Comparison of ENCODE assay signal across 8 mouse cellular contexts in the genomic region with DNA sequence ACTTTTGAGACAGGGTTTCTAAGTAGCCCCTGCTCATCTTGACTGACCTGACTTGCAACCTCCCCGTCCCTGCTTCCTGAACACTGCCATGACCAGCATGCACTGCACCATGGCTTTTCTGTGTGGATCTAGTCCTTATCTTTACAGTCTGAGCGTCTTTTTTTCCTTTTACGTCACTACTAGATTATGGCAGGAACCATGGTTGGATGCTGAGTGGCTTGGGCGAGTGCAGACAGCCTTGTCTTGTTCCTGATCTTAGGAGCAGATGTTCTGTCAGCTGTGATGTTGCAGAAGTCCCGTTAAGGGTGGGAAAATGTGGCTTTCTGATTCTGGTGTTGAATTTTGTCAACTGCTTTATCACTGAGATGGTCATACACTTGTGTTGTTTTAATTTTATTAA. TPM values are rescaled to one million over a fixed set of nuclear protein-coding genes. Genes with fewer than 3 reads are reported as not detected.
DNase-seq lines count a peak whose midpoint lies in the region; ATAC-seq and TF ChIP-seq lines count a peak whose summit lies in the region.

No protein-coding gene starts in this region.

- no peak for TF ChIP-seq POLR2A in bone marrow macrophage, adult 2 months (IDR thresholded peaks at IDR 0.05; ENCODE audit: borderline replicate concordance, low read depth, low read length)

- H3K27me3 ChIP-seq in heart, embryonic 15.5 days, result no peaks in the 10 kb centered on the region

- DNase-seq in 416B (ENCODE audit: low read depth) (peak; percentile 52), adipocyte (ENCODE audit: low spot score) (no peak)
- no peak for DNase-seq in urinary bladder, adult 18-20 months (ENCODE audit: low spot score in 2 of 2)
- DNase-seq in layer of hippocampus, adult 18-20 months (ENCODE audit: low spot score in 2 of 2), result no peak
- DNase-seq in lung, postnatal 25 days (ENCODE audit: low spot score), result no peak

- peak overlapping the region; percentile 81 for H3K27ac ChIP-seq in bone marrow macrophage, adult 2 months (ENCODE audit: insufficient read depth, low read depth, low read length)
- H3K27ac ChIP-seq in heart, embryonic 15.5 days, result peak overlapping the region; percentile 97
- peak overlapping the region; percentile 27; the same call in 1 of the 2 replicates for H3K27ac ChIP-seq in macrophage

- peak overlapping the region; percentile 38; the same call in 1 of the 2 replicates for H3K4me2 ChIP-seq in heart, embryonic 15.5 days

- H3K36me3 ChIP-seq in heart, embryonic 15.5 days, result no peaks in the 10 kb centered on the region
- H3K36me3 ChIP-seq in macrophage (ENCODE audit: inconsistent target), result no peaks in the 10 kb centered on the region

- no peak for ATAC-seq in heart, embryonic 15.5 days (replicated peaks; ENCODE audit: insufficient number of reproducible peaks, insufficient read depth, low FRiP score, low read depth)

- no peak overlapping the region for H3K4me3 ChIP-seq in bone marrow macrophage, adult 2 months (ENCODE audit: insufficient read depth, low read length)
- H3K4me3 ChIP-seq in heart, embryonic 15.5 days, result no peak overlapping the region
- no peak overlapping the region for H3K4me3 ChIP-seq in macrophage (ENCODE audit: inconsistent target)

- peak overlapping the region; percentile 15; the same call in 1 of the 2 replicates for H3K9ac ChIP-seq in heart, embryonic 15.5 days

- H3K4me1 ChIP-seq in bone marrow macrophage, adult 2 months (ENCODE audit: control insufficient read depth, insufficient read depth, low read length), result peaks cover 47% of the 10 kb centered on the region
- H3K4me1 ChIP-seq in heart, embryonic 15.5 days (replicated peaks), result peaks cover 77% of the 10 kb centered on the region

- H3K9me3 ChIP-seq in heart, embryonic 15.5 days (replicated peaks), result no peaks in the 10 kb centered on the region

- WGBS in heart, embryonic 15.5 days, result 8% methylated on average over 5 of the region's 5 CpGs
- 48% methylated on average over 5 of the region's 5 CpGs for WGBS in macrophage (ENCODE audit: missing documents)

- H3K79me2 ChIP-seq in macrophage (ENCODE audit: inconsistent target), result peaks cover 77% of the 10 kb centered on the region

- TF ChIP-seq CTCF in bone marrow macrophage, adult 2 months (IDR thresholded peaks at IDR 0.05; ENCODE audit: low read depth, low read length), result no peak

RNA-seq across cellular contexts. Expression of a gene that starts 34.1 kb away (rescaled TPM):
- 51.5 and 61.1 TPM in 2 replicates for polyA plus RNA-seq in bone marrow macrophage, adult 2 months (2012; ENCODE audit: insufficient read depth, insufficient read length, missing spikeins)
- 37.0 and 46.4 TPM in 2 replicates for polyA plus RNA-seq in heart, embryonic 15.5 days (2015; fragmentation: Nextera tagmentation; extraction: Ambion mirVana)
- total RNA-seq in macrophage (2018; cell fraction: chromatin; rRNA removed), result 100 to 1,000 TPM; 175 to 281 (median 222) TPM
- 10 to 100 TPM; 48.6 to 71.4 (median 54.7) TPM for total RNA-seq in macrophage (2018; cell fraction: cytosol; rRNA removed)
- total RNA-seq in macrophage (2018; cell fraction: nucleus; rRNA removed), result 100 to 1,000 TPM in 25 of 26 experiments, 10 to 100 TPM in 1; 94.9 to 207 (median 141) TPM
- polyA plus RNA-seq in macrophage (2018), result 30.9 to 32.9 TPM (median 32.9 TPM) in 3 replicates
- total RNA-seq in layer of hippocampus, adult 18-20 months (2021), result 100 to 1,000 TPM; 228 to 237 TPM

RNA-seq across cellular contexts. Expression of a gene that starts 54.4 kb away (rescaled TPM):
- polyA plus RNA-seq in bone marrow macrophage, adult 2 months (2012; ENCODE audit: insufficient read depth, insufficient read length, missing spikeins), result 0.49 and 1.3 TPM in 2 replicates
- polyA plus RNA-seq in heart, embryonic 15.5 days (2015; fragmentation: Nextera tagmentation; extraction: Ambion mirVana), result 89.3 and 95.4 TPM in 2 replicates
- 10 to 100 TPM in 3 of 26 experiments, 1 to 10 TPM in 22, under 1 TPM in 1; 0.92 to 10.8 (median 6.6) TPM for total RNA-seq in macrophage (2018; cell fraction: chromatin; rRNA removed)
- total RNA-seq in macrophage (2018; cell fraction: cytosol; rRNA removed), result 1 to 10 TPM in 1 of 26 experiments, under 1 TPM in 25; 0.33 to 1.5 (median 0.57) TPM
- total RNA-seq in macrophage (2018; cell fraction: nucleus; rRNA removed), result 1 to 10 TPM in 24 of 26 experiments, under 1 TPM in 2; 0.52 to 3.7 (median 2.2) TPM
- 0.25 to 2.2 TPM (median 1.1 TPM) in 3 replicates for polyA plus RNA-seq in macrophage (2018)
- total RNA-seq in layer of hippocampus, adult 18-20 months (2021), result 1 to 10 TPM; 7.7 to 8.3 TPM

Comparison
In these comparisons a context has a peak if more than half of its experiments do, and no peak if none do; other contexts are left out.
1. H3K27ac ChIP-seq: peak in every context shown above with its lines; median percentile 97 in heart, embryonic 15.5 days; 81 in bone marrow macrophage, adult 2 months; 27 in macrophage.
2. RNA of a gene that starts 54.4 kb away (polyA plus RNA-seq): 89.3 to 95.4 TPM in heart, embryonic 15.5 days; 0.25 to 2.2 TPM in macrophage and 0.49 to 1.3 TPM in bone marrow macrophage, adult 2 months; every median in the first group is over 10 times any median in the second.